Mouse (Mus musculus) yolk sac, embryonic 10.5 days (tissue): ENCODE results near the gene Bcan.

Experiments used
- DNase-seq: peaks from one replicate; pipeline ENCODE4 v3.0.0-alpha.2; 2017; ENCODE audit warnings: low spot score

The Bcan gene

DNA sequence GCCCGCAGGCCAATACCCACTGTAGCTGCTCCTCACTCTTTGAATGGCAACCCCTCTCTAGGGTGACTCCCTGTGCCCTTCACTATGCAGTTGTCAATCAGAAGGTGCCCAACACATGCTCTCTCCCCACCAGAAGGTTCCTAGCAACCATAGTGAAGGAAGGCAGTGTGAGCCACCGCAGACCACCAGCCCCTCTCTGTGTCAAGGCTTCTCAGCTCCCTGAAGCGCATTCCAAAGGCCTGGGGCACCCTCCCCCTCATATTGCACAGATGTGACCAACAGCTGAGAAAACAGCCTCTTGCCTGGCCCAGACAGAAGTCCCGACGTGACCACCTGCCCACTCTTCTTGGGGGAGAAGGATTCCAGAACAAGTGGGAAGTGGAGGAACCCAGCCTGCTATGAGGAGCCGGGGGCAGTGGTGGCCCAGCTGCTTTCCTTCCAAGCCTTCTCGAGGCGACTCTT lies 27.8 kb downstream of the Bcan start:
- no peak for DNase-seq

DNA sequence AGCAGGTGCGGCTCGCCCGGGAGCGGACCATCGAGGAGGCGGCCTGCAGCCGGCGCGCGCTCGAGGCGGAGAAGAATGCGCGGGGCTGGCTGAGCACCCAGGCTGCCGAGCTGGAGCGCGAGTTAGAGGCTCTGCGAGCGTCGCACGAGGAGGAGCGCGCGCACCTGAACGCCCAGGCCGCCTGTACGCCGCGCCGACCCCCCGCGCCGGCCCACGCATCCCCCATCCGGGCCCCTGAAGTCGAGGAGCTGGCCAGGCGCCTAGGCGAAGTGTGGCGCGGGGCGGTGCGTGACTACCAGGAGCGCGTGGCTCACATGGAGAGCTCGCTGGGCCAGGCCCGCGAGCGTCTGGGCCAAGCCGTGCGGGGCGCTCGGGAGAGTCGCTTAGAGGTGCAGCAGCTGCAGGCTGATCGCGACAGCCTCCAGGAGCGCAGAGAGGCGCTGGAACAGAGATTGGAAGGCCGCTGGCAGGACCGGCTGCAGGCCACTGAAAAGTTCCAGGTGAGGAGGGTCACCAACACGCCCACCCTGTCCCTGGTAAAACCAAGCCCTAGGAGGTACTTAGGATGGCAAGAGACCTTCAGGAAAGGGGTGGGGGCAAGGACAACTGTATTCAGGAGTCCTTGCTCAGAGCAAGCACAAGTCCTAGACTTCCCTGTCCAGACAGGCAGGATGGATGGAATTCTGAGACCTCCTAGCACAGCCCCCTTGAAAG lies 28.4 kb downstream of the Bcan start:
- no peak for DNase-seq

DNA sequence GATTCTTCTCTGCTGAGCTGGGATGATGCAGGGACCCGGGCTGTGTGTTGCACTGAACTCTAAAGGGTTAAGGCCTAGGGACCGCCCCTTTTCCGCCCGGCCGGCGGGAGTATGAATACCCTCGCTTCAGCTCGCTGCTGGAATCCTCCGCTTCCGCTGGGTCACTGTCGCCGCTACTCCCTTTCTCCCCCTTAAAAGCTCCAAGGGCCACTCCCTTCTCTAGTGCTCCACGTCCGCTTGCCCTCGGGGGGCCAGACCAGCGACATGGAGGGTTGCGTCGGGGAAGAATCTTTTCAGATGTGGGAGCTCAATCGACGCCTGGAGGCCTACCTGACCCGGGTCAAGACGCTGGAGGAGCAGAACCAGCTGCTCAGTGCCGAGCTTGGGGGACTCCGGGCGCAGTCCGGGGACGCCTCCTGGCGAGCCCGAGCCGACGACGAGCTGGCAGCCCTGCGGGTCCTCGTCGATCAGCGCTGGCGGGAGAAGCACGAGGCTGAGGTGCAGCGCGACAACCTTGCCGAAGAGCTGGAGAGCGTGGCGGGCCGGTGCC lies 29.0 kb downstream of the Bcan start, which contains the start of gene Nes:
Gene Nes, plus strand, starts transcription at position 140 of the 550 bp plus-strand sequence.
- DNase-seq: peak; percentile 77

DNA sequence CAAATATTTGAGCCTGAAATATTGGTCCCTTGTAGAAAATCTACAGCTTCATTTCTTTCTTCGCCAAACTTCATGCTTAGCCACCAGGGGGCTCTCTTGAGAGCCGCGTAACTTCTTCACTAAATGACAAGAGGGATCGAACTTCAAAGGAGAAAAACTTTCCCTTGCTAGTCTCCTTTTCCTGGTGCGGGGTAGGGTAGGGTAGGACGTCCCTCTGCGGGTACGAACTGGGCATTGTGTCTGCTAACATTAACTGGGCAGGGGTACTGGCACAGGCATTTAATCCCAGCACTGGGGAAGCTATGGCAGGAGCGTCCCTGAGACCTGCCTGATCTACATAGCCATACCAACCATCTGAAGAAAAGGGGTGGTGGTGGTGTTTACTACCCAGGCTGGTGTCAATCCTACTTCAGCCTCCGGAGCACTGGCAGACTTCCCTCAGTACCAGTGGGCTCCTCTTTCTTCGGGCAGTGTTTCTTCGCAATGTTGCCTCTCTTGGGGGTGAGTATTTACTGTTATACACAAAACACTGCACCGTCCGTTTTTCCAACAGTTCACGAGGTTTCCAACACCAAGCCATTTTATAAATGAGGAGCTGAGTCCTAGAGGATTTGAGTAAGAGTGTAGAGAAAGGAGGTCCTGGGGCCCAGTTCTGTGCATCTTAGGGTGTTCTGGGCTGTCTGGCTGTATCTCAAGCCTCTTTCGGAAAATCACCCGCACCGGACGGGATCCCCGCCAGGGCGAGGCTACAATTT lies 29.7 kb downstream of the Bcan start:
- no peak for DNase-seq

DNA sequence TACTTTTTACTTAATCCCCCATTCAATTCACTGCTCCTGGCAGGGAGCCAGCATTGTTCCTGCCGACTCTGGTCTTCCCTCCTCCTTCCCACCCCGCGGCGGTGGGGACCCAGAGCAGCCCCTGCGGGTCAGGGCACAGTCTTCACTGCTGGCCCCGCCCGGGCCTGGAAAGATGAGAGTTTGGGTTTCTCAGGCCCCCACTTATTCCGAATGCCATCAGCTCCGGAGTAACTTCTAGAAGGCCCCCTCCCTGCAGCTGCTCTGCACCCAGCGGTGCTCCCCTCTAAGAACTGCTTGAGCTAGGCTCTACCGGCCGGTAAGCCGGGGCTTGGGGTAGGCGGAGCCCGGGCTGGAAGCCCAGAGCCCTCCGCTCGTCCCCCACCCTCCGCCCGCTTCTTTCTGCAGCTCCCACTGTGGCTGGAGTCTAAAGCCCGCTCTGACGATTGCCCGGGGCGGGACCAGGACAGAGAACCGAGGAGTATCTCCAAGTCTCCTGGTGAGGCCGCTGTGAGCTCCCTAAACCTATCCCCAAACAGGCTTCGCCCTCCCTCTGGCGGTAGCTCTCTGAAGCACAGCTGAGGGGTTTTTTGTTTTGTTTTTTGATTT lies 39.3 kb downstream of the Bcan start:
- peak; percentile 92 for DNase-seq

DNA sequence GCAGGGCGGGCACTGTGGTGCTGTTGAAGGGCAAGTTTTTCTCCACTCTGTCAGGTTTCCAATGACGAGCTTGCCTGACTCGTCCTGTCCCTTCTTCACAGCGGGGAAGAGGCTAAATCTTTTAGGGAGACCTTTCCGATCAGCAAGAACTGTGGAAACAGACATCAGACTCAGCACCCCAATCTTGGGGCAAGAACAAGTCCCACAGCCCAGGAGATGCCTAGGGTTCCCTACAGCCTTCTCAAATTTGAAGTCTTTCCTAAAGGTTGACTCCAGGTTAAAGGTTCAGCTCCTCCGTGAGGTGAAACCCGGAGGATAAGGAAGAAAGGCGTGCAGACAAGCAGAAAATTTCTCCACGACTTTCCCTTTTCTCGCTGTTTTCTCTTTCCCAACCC lies 39.8 kb downstream of the Bcan start:
- no peak for DNase-seq

DNA sequence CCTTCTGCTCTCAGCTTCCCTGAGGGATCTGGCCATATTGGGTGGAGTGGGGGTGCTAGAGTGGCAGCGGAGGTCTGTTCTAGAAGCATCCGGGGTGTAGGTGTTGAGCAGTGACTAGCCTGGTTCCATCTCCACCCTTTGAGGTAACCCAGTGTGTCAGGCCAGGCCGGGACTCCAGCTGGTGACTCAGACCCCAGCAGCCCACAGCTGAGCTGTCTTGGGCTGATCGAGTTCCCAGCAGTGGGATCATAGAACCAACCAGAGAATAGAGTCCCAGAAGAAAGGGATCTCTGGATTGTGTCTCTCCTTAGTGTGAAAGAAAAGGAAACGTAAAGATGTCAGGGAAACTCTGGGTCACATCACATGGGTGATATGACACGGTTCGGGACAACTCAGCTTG lies 40.7 kb downstream of the Bcan start:
- no peak for DNase-seq

DNA sequence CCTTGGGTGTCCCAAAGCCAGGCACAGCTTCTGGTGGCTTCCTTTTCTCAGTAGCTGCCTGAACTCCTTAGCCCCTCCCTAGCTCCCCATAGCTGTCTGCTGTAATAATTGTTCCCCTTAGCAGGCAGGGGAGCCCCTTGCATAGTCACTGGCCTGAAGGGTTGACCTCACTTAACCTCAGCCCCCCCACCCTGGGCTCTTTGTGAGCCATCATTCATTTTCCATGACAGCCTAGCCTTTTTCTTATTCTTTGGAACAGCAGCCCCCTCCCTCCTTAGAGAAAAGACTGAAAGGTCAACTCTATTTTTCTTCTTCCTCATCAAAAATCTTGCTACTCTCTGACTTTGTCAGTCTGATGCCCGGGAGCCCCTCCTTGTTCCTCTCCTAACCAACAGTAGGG lies 41.1 kb downstream of the Bcan start:
- no peak for DNase-seq

DNA sequence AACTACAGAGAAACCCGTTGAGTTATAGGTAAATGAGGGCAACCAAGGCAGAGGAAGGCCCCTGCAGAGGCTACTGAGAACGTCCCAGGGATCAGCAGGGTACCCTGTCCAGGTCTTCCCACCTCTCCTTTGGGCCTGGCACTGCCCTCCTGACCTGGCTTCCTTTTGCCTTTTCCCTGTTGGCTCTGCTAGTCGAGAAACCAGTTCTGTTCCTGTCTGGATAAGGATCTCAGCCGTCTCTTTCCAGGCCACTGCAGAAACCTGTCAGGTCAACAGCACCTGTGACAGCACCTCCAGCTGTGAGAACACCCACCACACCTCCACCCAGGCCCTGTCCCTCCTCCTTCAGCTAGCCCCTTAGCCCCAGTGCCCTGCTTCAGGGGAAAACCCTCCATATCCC lies 41.6 kb downstream of the Bcan start:
- DNase-seq: no peak

DNA sequence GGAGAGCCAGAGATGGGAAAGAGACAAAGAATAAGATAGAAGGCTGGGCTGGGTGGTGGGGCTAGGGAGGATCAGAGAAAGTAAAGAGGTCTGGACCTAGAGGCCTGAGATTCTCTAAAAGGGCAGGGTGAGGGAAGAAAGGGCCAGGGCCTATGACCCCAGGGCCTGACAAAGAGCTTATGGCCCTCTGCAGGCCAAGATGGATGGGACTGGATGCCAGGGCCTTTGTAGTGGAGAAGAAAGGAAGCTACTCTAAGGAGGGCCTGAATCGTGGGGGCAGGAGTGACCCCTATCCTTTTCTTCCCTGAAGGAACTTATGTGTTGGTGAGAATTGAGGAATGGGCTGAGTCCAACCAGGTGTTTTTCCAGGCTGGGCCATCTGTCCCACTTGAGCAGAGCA lies 42.0 kb downstream of the Bcan start:
- no peak for DNase-seq

DNA sequence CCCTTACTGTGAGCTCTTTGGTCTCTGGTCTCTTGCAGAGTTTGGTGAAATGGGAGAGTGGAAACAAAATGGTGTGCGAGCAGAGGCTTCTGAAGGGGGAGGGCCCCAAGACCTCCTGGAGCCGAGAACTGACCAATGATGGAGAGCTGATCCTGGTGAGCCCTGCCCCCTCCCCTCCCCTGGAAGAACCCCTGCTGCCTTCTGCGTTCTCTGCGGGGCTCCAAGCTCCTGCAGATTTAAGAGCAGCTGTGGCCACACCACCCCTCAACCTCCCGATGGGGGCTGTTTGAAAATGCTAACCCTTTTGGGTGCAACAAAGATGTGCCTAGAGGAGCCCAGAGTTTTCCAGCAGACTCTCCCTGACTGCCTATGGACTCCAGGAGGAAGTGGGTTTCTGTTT lies 47.6 kb downstream of the Bcan start:
- DNase-seq: peak; percentile 68

DNA sequence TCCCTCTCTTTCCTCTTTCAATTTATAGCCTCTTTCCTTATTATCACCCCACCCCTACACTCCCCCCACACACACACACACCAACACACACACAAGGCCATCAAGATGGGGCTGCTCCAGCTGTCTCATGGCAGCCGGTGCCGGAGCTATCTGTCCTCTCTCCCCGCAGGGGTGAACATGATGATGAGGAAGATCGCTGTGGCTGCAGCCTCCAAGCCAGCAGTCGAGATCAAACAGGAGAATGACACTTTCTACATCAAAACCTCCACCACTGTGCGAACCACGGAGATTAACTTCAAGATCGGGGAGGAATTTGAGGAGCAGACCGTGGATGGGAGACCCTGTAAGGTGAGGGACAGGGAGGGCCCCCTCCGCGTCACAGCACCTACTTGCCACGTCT lies 48.1 kb downstream of the Bcan start:
- DNase-seq: no peak

DNA sequence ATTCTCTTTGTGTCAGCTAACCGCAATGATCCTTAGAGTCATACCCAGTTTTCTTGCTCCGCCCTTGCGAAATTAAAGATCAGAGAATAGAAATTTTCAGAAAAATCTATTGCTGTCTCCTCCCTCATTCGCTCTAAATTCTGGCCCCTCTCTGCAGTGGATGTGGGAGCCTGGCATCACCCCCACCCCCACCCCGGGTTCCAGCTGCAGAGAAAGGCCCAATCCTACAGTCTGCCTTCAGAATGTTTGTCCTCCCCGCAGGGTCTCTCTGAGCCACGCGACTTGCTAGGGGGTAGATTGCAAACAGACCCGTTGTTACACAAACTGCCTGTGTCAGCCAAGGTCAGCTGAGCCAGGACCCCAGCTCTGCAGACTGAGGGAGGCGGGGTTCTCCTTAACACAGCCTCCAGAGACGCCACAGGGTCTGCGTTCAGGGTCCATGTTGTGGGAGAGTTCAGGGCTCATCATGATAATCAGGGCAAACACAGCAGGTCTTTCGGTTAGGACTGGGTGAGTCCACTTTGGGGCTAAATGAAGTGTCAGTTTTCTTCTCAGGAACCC lies 50.0 kb downstream of the Bcan start:
- peak; percentile 82 for DNase-seq

DNA sequence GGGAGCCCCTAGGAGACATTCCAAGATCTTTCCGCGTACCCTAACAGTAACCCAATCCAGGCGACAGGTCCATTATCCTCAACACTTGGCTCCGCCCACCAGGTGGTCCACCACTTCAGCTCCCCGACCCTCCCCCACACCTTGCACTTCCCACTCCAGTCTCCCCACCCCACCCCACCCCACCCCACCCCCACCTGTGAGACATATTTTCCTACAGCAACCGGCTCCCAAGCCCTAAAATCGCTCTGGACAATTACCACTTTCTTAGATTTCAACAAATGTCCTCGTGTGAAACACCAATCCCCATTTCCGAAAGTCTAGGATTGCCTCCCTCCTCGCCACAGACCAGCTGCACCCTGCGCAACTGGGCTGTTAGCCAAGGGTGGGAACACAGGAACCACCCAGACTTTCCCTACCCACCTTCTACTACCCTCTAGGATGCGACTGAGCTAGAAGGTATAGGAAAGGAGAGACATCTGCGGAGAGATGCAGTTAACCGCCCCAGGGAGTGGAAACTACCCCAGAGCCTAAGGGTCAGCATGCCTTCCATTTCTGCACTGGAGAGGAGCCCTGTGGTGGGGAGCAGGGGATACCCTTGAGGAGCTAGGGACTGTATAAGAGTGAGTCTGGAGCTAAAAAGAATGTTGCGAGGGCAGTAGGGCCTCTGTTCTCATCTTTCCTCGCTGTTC lies 50.6 kb downstream of the Bcan start:
- DNase-seq: no peak

DNA sequence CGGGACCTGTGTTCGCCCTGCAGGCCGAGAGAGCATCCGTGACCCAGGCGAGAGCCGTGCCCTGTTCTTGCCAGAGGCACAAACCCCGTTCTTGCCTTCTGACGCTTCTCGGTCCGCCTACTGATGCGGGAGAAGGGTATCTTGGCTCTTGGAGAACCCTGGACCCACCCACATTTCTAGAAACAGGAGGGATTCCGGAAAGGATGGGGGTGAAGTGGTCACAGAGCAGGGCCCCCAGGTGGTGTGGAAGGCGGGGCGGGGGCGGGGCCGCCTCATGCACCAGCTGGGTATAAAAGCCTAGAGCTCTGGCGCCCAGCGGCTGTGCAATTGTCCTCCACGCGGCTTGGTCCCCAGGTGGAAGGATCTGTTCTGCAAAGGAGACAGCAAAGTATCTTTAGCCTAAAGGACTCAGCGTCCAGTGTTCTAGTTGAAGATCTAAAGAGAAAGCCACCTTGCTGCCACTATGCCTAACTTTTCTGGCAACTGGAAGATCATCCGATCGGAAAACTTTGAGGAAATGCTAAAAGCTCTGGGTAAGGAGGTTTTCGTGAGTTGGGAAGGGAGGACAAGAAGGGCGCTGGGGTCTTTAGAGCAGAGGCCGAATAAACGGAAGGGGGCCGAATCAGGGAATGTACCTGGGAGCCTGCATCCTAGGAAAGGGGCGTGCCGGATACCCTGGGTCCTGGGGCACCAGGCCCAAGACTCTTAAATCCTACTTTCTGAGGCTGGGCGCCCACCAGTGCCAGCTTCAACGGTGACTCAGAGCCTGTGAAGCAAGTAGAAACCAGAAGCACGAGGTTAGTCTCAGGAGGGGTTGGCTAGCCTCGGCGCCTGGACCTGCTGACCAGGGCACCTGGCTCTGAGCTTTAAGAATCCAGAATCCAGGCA lies 51.4 kb downstream of the Bcan start, which contains the start of gene Crabp2:
Gene Crabp2, plus strand, starts transcription at position 289 of the 888 bp plus-strand sequence.
- peak; percentile 58 for DNase-seq

DNA sequence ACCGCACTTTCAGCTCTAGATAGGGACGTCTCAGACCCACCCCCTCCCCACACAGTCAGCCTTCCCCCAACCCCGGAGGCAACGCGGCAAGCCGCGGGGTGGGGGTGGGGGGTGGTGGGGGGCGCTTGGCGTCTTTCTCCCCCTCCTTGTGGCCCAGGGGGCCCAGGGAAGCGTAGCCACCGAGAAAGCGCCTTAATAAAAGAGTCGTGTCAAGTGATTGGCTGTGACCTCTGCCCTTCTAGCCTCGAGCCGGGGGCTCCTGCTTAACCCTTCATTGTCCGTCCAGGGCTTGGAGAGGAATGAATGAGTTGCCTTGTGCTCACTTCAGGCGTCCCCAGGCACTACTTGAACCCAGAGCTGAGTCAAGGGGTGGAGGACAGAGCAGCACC lies 52.2 kb downstream of the Bcan start:
- peak; percentile 77 for DNase-seq

DNA sequence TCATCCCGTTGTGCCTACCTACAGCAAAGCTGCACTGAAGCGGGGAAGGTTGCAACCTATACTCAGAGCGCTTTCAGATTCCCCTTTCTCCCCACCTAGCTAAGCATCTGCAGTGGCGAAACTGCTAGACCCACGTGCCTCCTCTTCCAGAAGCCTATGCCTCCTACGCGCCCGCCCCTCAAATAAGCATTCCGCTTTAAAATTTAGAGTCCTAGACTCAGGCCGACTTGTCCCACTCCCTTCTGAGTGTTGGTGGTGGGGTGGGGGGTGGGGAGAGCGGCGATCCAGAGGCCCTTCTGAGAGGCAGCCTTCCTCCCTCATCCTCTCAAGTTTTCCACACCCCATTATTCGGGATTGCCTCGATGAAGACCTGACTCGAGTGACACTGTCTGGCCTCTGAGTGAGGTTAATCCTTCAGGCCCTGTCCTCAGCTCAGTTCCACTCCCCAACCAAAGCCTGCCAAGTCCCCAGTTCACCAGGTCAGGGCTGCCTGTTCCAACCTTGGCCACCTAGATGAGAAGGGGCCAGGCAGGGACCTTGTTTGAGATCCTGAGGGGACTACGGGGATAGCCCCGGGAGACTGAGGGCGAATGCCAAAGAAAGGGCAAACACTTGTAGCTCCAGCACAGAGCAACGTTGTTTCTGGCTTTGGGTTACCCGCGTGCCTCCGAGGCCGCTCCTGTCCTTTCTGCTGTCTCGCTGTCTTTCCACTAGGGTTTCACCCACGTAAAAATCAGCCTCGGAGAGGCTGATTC lies 52.8 kb downstream of the Bcan start:
- no peak for DNase-seq

DNA sequence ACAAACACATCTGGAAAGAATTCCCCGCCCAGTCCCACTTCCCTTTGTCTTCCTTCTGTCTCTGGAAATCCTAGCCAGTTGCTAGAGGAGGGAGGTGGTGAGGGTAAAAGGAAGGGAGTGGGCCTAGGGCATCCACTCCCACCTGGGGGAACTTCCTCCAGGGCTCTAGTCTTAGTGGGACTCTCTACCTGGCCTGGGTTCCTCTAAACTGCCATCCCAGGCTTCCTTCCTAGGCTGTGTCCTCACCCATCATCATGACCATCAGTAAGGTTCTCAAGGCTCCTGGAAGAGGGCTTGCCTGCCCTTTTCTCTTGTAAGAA lies 53.5 kb downstream of the Bcan start:
- no peak for DNase-seq

DNA sequence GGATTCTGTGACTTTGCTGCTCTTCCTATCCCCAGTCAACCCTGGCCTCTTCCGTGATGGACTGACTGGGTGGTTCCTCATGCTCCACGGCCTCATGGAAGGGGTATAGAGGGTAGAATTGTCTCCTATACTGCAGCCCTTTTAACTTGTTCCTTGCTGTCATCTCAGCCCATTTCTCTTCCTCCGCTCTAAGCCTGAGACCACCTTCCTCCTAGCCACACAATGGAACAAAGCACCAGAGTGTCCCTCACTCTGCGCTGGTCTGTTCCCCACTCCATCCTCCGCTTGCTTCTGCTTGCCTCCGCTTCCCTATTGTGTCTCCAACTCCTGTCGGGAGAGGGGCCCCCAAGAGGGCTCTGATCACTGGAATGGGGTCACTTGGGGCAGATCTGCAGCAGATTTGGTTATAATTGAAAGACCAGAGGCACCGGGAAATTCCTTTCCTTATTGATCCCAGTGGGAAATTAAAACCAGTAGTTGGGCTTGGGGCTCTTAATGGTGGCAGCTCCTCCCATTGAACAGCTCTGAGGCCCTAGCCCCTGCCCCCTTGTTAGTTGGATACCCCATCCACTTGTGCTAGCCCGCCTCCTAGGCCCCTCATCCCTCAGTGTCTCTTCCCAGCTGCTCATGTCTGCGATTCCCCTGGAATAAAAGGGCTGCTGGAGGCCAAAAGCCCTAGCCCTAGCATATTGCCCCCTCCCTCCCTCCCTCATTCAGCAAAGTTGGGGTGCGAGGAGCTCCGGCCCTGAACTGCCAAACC lies 54.1 kb downstream of the Bcan start:
- no peak for DNase-seq
